Mouse (Mus musculus): ENCODE measurements around the gene Actr3. TPM values are rescaled to one million over a fixed set of nuclear protein-coding genes. Genes with fewer than 3 reads are reported as not detected.
"Not testable (repeated sequence)": the region's sequence is repeated elsewhere in the genome, so short reads cannot be mapped to it uniquely, and the experiment has no call there.

Gene Actr3
- total RNA-seq, 1 experiment from 2014 or later = 2,533 TPM

- peak; percentile 81 for ATAC-seq (replicated peaks; ENCODE audit: insufficient number of reproducible peaks, low FRiP score, low TSS enrichment, poor library complexity, severe bottlenecking)
Measured at GRCm38 (mm10) chr1:125441679-125442078, 6.2 kb upstream of the Actr3 start.

GRCm38 (mm10) chr1:125441251-125441650 lies 5.7 kb upstream of the Actr3 start:
- ATAC-seq (replicated peaks; ENCODE audit: insufficient number of reproducible peaks, low FRiP score, low TSS enrichment, poor library complexity, severe bottlenecking) = no peak; the same call in 1 of the 2 replicates

GRCm38 (mm10) chr1:125439556-125439955 lies 4.0 kb upstream of the Actr3 start:
- no peak for ATAC-seq (replicated peaks; ENCODE audit: insufficient number of reproducible peaks, low FRiP score, low TSS enrichment, poor library complexity, severe bottlenecking)

- ATAC-seq (replicated peaks; ENCODE audit: insufficient number of reproducible peaks, low FRiP score, low TSS enrichment, poor library complexity, severe bottlenecking) = no peak
Measured at GRCm38 (mm10) chr1:125438826-125439225, 3.3 kb upstream of the Actr3 start.

- ATAC-seq (replicated peaks; ENCODE audit: insufficient number of reproducible peaks, low FRiP score, low TSS enrichment, poor library complexity, severe bottlenecking) = 0 out of 2 replicates have a peak, but pooled peaks have one; percentile 11
Measured at GRCm38 (mm10) chr1:125437927-125438326, 2.4 kb upstream of the Actr3 start.

- no peak for ATAC-seq (replicated peaks; ENCODE audit: insufficient number of reproducible peaks, low FRiP score, low TSS enrichment, poor library complexity, severe bottlenecking)
Measured at GRCm38 (mm10) chr1:125437161-125437560, 1.6 kb upstream of the Actr3 start.

- no peak for ATAC-seq (replicated peaks; ENCODE audit: insufficient number of reproducible peaks, low FRiP score, low TSS enrichment, poor library complexity, severe bottlenecking)
Measured at GRCm38 (mm10) chr1:125435018-125435368, 534 bp downstream of the Actr3 start.

- ATAC-seq (replicated peaks; ENCODE audit: insufficient number of reproducible peaks, low FRiP score, low TSS enrichment, poor library complexity, severe bottlenecking) = peak; percentile 54
Measured at GRCm38 (mm10) chr1:125434485-125435001, 984 bp downstream of the Actr3 start.

GRCm38 (mm10) chr1:125431286-125431685 lies 4.2 kb downstream of the Actr3 start:
- ATAC-seq (replicated peaks; ENCODE audit: insufficient number of reproducible peaks, low FRiP score, low TSS enrichment, poor library complexity, severe bottlenecking) = no peak

- ATAC-seq (replicated peaks; ENCODE audit: insufficient number of reproducible peaks, low FRiP score, low TSS enrichment, poor library complexity, severe bottlenecking) = no peak
Measured at GRCm38 (mm10) chr1:125430737-125431136, 4.8 kb downstream of the Actr3 start.

- no peak for ATAC-seq (replicated peaks; ENCODE audit: insufficient number of reproducible peaks, low FRiP score, low TSS enrichment, poor library complexity, severe bottlenecking)
Measured at GRCm38 (mm10) chr1:125429984-125430383, 5.5 kb downstream of the Actr3 start.

GRCm38 (mm10) chr1:125428315-125428714 lies 7.2 kb downstream of the Actr3 start:
- no peak for ATAC-seq (replicated peaks; ENCODE audit: insufficient number of reproducible peaks, low FRiP score, low TSS enrichment, poor library complexity, severe bottlenecking)

GRCm38 (mm10) chr1:125426387-125427045 lies 9.0 kb downstream of the Actr3 start:
- ATAC-seq (replicated peaks; ENCODE audit: insufficient number of reproducible peaks, low FRiP score, low TSS enrichment, poor library complexity, severe bottlenecking) = no peak

- peak; percentile 89; the same call in 1 of the 2 replicates for ATAC-seq (replicated peaks; ENCODE audit: insufficient number of reproducible peaks, low FRiP score, low TSS enrichment, poor library complexity, severe bottlenecking)
Measured at GRCm38 (mm10) chr1:125419906-125420305, 15.6 kb downstream of the Actr3 start.

- no peak for ATAC-seq (replicated peaks; ENCODE audit: insufficient number of reproducible peaks, low FRiP score, low TSS enrichment, poor library complexity, severe bottlenecking)
Measured at GRCm38 (mm10) chr1:125418732-125419131, 16.8 kb downstream of the Actr3 start.

- no peak for ATAC-seq (replicated peaks; ENCODE audit: insufficient number of reproducible peaks, low FRiP score, low TSS enrichment, poor library complexity, severe bottlenecking)
Measured at GRCm38 (mm10) chr1:125407220-125407619, 28.3 kb downstream of the Actr3 start.

- ATAC-seq (replicated peaks; ENCODE audit: insufficient number of reproducible peaks, low FRiP score, low TSS enrichment, poor library complexity, severe bottlenecking) = no peak
Measured at GRCm38 (mm10) chr1:125395391-125395790, 40.1 kb downstream of the Actr3 start.

- not testable (repeated sequence) for ATAC-seq (replicated peaks; ENCODE audit: insufficient number of reproducible peaks, low FRiP score, low TSS enrichment, poor library complexity, severe bottlenecking)
Measured at GRCm38 (mm10) chr1:125393324-125393723, 42.2 kb downstream of the Actr3 start.

GRCm38 (mm10) chr1:125390065-125390754 lies 45.3 kb downstream of the Actr3 start:
- peak; percentile 60; the same call in 1 of the 2 replicates for ATAC-seq (replicated peaks; ENCODE audit: insufficient number of reproducible peaks, low FRiP score, low TSS enrichment, poor library complexity, severe bottlenecking)

GRCm38 (mm10) chr1:125389634-125390033 lies 45.9 kb downstream of the Actr3 start:
- not testable (repeated sequence) for ATAC-seq (replicated peaks; ENCODE audit: insufficient number of reproducible peaks, low FRiP score, low TSS enrichment, poor library complexity, severe bottlenecking)
